Comparison of ENCODE assay signal across 21 mouse cellular contexts in the genomic region with DNA sequence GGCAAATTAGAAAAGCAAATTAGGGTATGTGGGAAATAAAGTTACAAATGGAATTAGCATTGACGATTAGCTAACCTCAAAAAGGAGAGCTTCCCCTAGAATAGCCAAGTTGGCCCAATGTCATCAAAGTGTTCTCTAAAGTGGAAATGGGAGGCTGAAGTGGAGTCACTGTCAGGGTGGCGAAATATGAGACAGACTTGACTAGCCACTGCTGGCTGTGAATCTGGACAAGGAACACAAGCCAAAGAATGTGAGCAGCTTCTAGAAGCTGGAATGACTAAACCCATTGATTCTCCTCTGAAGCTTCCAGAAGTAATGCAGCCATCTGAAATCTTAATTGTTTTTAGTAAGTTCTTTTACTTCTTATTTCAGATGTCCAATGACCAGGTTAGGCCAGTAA. TPM values are rescaled to one million over a fixed set of nuclear protein-coding genes. Genes with fewer than 3 reads are reported as not detected.
DNase-seq lines count a peak whose midpoint lies in the region.
"Had no signal": no experiment of that assay in that cellular context is flagged by ENCODE, and none has a peak within 500 bp of the region (broad histone marks: within the 10 kb centered on the region; RNA-seq: fewer than 3 reads in every experiment).

No protein-coding gene starts in this region.

- intact Hi-C loops in gastrocnemius, postnatal 14 days (cut with DNase I; ENCODE audit: low total_unique reads): no loop called here
- intact Hi-C loops in heart, postnatal 36 days (cut with DNase I): no loop called here

- peak; percentile 83 for DNase-seq in gastrocnemius, adult 18-20 months (ENCODE audit: low spot score)
- no peak for DNase-seq in gastrocnemius, postnatal 4 days (ENCODE audit: low spot score in 2 of 2)
- DNase-seq in heart, adult 9 months (ENCODE audit: low spot score in 2 of 2): peak; percentile 51 to 53
- DNase-seq in heart, postnatal 4 days: no peak
- DNase-seq in gastrocnemius, postnatal 14 days: peak; percentile 26
- peak; percentile 15 to 18 for DNase-seq in heart, postnatal 36 days
- DNase-seq in left cerebral cortex, adult 9 months (ENCODE audit: low spot score in 2 of 2): no peak
- no peak for DNase-seq in cerebellum, adult 11 months
- DNase-seq: adrenal gland, adult 2 months; adrenal gland, postnatal 36 days; cerebellum, adult 2 months; cerebellum, postnatal 25 days; kidney, adult 9 months; kidney, postnatal 10 days; layer of hippocampus, postnatal 36 days; liver, postnatal 0 days; retina, postnatal 1 day; right cerebral cortex, postnatal 25 days; spleen, adult 18-20 months; thymus, postnatal 25 days had no signal

RNA-seq across cellular contexts. Expression of gene Pappa2, which starts 48.8 kb away (rescaled TPM):
- under 1 TPM; 0.24 to 0.34 TPM for total RNA-seq in gastrocnemius, adult 18-20 months (2021)
- total RNA-seq in gastrocnemius, postnatal 4 days (2021): 1 to 10 TPM in 1 of 2 experiments, under 1 TPM in 1; 0.98 to 1.1 TPM
- 1 to 10 TPM; 1.1 to 1.2 TPM for total RNA-seq in heart, postnatal 4 days (2021)
- under 1 TPM; 0.11 to 0.21 TPM for total RNA-seq in gastrocnemius, postnatal 14 days (2021)
- total RNA-seq in heart, postnatal 36 days (2021): under 1 TPM; 0.11 to 0.14 TPM
- total RNA-seq: megakaryocyte-erythroid progenitor cell, adult 5-6 weeks had no signal

Comparison
In these comparisons a context has a peak if more than half of its experiments do, and no peak if none do; other contexts are left out.
1. DNase-seq: peak in gastrocnemius, adult 18-20 months (single experiment), heart, adult 9 months (2 of 2), gastrocnemius, postnatal 14 days (single experiment) and heart, postnatal 36 days (2 of 2); none in gastrocnemius, postnatal 4 days (0 of 2), heart, postnatal 4 days (single experiment), left cerebral cortex, adult 9 months (0 of 2) and cerebellum, adult 11 months (single experiment).